Mouse (Mus musculus) induced T-regulatory cell, adult 2 months (primary cell): ENCODE measurements around the gene Gprc5b.
A peak's percentile ranks its signal among the peaks of the same experiment; 100 is the strongest.

ENCODE experiments used
- DNase-seq: peaks from one replicate; pipeline ENCODE4 v3.0.0-alpha.2; 2012; ENCODE audit warnings: low read depth

Gprc5b gene

DNA sequence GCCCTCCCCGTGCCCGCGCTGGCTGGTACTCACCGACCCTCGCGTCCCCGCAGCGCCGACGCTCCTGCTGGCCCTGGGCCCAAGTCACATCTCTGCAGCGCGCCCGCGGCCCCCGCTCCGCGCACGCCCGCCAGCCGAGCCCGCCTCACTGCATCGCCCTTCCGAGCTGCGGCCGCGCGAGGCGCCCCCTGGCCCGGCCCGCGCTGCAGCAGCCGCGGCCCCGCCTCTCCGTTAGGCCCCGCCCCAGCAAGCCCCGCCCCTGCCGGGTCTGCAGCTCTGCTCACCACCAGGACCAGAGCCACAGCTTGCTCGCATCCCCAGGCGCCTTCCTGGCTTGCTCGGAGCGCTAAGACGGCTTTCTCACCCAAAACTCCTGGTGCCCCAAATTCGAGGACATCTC lies at the start of gene Gprc5b:
Gprc5b (minus strand) TSS at position 205 of the 400 bp plus-strand sequence.
- peak; percentile 69 for DNase-seq

GRCm38 (mm10) chr7:119041502-119041901 lies 46.5 kb upstream of the Gprc5b start:
- DNase-seq = no peak

GRCm38 (mm10) chr7:119037581-119037980 lies 42.6 kb upstream of the Gprc5b start:
- DNase-seq = no peak

DNA sequence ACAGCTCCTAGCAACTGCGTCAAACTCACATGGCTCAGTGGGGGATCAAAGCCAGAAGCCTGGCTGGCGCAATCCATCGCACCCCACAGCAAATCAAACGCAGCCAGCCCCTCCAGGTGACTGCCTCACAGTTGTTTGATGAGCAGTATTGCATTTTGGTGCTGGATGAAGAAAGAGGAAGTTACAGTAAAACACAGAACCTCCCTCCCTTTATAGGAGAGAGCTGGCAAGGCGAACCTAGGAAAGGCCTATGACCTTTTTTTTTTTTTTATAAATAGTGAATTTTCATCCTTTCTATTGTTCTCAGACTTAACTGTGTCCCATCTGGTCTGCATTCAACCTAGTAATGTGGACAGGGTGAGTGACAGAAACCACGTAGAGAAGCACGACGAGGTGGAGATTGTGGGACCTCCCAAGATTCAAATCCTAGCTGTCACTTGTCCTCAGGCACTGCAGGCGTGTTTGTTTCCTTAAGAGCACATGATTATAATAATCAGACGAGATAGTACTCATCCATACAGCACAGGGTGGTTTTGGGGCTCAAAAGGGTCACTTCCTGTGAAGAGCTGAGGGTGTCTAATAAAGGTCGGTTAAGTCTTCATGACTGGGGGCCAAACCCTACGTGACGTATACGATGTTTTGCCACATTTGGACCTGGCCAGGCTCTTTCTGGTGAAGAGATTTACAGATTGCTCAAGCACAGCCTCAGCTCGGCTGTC lies 39.4 kb upstream of the Gprc5b start:
- DNase-seq = no peak

GRCm38 (mm10) chr7:119023394-119023921 lies 28.4 kb upstream of the Gprc5b start:
- DNase-seq = peak; percentile 55

DNA sequence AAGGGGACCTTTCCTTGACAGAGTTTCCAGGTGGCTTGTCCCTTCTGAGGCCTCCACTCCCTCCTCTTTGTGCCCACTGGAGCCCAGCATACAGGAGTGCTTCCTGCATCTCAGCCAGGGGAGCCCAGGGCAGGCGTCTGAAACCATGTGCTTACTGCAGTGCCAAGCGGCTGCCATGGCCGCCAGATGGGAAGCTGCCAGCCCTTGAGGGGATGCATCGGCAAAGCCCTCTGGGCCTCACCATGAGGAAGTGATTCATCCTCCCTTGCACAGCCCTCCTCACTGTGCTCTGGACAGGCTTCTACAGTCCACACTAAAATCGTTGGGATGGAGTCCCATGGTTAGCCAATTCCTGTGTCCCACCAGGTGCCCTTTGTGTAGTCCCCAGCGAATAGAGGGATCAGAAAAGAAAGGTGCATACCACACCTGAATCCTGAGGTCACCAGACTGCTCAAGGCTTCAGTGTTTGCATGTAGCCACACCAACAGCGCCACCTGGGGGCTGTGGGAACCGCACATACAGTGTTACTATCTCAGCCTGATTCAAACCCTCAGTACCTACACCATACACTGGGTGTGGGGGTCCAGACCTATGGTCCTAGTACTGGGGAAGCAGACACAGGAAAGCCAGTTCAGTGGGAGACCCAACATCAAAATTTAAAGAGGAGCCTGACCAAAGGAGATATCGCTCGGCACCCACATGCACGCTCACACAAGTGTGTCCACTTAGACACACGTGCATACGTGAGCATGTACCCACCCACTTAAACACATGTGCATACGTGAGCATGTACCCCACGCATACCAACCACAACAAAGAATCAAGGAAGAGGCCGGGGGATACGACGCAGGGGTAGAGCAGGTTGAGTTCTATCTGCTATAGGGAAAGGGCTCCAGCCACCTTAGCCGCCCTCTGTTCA lies 27.5 kb upstream of the Gprc5b start:
- DNase-seq = peak; percentile 26

DNA sequence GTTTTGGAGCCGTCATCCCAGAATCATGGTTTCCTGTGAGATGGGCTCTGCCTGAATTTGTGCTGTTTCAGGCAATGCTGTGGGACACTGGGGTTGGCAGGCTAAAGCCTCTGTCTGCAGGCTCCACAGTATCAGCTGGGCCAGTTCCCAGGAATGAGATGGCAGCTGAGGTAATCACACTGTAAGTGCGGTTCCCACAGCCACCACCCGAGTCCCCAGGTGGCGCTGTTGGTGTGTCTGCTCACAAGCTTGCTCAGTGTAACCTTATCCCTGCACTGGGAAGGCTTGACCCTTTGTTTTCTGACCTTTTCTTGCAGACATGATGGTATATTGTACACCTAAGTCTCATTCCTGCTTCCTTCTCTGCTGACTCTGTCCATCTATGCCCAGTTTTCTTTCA lies 24.5 kb upstream of the Gprc5b start:
- DNase-seq = no peak

DNA sequence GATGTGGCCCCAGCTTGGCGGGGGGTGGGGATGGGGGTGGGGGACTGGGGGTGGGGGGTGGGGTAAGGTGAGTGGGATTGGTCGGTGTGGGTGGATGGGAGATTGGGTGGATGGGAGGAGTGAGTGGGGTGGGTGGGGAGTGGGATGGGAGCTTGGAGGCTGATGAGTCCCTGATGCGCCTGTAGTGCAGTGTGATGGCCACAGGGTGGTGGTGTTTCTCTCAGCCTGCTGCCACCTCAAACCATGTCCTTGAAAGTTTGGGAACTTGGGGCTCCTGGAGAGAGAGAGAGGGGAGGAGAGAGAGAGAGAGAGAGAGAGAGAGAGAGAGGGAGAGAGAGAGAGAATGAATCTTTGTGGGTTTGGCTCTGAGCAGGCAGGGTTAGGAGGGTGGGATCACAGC lies 20.7 kb upstream of the Gprc5b start:
- DNase-seq = no peak

GRCm38 (mm10) chr7:119010854-119011529 lies 16.0 kb upstream of the Gprc5b start:
- peak; percentile 55 for DNase-seq

DNA sequence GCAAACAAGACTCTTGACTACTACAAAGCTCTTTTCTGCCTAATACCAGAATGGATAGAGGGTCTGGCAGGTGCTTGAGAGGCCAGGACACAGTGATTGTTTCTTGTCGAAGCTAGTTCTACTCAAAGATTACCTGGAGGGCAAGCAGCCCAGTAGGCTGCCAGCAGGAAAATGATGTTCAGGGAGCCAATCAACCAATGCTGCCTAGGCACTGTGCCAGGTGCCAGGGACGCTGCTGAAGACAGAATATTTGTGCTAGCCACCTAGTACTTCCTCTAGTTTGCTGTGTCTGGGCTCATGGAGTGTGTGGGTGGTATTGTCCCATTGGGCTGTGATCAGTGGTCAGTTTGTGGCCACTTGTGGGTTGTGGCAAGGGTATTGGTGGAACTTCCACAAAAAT lies 7.5 kb upstream of the Gprc5b start:
- DNase-seq = no peak

DNA sequence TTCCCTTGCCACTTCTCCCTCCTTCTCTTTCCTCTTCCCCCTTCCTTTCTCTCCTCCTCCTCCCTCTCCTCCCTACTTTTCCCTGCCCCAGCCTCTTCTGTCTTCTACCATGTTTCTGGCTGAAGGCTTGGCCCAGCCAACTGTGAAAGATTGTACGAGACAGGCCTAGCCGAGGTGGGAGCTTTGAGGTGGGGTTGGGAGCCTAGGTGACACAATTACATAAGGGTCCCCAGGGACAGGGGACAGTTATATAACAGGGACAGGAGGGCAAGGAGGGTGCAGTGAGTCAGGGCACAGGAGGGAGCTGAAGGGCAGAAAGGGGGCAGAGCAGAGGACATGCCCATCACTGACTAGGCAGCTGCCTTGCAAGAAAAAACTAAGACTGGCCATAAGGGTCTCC lies 7.0 kb upstream of the Gprc5b start:
- no peak for DNase-seq

DNA sequence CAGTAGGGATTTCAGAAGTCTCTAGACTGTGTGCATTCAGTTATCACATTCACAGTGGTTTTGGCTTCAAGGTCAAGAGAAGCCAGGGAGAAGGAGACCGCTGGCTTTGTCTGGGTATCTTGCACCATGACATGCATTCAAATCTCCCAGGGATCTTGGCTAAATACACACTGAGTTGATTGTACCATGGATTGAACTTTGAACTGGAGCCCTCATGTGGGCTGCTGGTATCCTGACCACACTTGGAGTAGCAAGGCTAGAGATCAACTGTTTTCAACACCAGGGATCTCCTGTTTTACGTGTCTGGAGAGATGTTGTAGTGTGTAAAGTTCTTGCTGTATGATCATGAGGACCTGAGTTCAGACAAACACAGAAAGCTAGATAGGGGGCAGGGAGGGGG lies 4.8 kb upstream of the Gprc5b start:
- no peak for DNase-seq

GRCm38 (mm10) chr7:118996137-118996837 lies 1.3 kb upstream of the Gprc5b start:
- peak; percentile 81 for DNase-seq

DNA sequence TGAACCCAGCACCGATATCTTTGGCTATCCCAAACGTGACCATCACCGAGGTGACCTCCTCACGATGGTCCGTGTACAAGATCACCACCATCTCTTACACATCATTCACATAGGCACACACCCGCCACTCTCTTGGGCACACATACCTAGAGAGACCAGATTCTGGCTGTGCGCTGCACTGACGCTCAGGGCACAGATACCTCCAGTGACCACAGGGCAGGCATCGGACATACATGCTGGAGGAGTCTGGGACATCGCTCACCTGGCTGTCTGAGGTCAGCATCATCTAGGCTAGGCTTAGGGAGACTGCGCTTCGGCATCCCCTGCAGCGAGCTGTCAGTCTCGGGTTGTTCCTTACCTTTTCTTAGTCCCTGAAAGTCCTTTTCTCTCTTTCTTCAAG lies 660 bp upstream of the Gprc5b start:
- no peak for DNase-seq

DNA sequence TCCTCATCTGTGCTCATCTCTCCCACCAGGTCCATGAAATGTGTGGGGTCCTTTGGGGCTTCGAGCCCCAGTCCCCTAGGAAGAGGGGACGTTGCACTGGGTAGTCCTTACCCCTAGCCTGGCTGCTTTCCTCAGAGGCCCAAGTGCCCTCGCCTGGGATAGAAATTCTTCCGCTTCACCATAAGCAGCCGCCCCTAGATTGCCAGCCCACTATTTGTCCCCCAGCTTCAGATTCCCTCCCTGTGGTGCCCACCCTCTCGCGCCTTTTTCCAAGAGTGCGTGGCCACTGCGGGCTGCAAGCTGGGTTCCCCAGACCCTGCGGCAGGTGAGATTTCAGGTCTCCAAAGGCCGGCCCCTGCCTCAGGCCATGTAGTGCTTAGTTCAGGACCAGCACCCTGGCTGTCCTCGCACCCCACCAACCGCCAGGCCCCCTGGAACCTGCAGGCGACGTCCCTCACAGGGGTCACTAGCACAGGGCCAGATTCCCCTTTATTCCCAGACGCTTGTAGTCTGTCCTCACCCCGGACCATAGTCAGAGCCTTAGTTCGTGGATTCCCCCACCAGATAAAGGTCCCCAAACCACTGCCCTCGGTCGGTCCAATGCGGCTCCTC lies 674 bp downstream of the Gprc5b start:
- peak; percentile 7 for DNase-seq

DNA sequence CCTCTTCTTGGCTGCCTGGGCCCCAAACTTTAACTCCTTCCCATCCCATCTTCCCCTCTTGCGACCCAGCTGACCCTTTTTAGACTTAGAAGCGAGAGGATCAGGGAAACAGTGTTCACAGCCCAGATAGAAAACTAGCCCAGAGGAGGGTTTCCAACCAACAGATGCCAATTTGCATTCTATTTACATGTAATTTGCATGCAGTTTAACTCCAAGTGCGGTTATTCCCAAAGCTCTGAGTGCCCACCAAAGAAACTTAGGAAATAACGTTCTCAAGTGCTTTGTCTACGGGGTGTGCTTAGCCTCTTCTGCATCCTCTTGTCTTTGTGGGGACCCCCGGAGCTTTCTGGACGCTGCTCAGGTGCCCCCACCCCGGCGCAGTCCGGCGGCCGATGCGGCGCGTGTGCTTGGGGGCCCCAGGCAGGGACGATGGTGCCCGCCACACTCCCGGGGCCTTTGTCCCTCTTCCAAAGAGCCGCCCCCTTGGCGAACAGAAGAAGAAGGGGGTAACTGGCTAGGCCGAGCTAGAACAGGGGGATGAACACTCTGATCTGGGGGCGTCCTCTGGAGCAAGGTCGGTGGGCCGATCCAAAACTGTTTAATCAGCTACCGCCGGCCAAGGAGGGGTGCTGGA lies 1.3 kb downstream of the Gprc5b start:
- no peak for DNase-seq

DNA sequence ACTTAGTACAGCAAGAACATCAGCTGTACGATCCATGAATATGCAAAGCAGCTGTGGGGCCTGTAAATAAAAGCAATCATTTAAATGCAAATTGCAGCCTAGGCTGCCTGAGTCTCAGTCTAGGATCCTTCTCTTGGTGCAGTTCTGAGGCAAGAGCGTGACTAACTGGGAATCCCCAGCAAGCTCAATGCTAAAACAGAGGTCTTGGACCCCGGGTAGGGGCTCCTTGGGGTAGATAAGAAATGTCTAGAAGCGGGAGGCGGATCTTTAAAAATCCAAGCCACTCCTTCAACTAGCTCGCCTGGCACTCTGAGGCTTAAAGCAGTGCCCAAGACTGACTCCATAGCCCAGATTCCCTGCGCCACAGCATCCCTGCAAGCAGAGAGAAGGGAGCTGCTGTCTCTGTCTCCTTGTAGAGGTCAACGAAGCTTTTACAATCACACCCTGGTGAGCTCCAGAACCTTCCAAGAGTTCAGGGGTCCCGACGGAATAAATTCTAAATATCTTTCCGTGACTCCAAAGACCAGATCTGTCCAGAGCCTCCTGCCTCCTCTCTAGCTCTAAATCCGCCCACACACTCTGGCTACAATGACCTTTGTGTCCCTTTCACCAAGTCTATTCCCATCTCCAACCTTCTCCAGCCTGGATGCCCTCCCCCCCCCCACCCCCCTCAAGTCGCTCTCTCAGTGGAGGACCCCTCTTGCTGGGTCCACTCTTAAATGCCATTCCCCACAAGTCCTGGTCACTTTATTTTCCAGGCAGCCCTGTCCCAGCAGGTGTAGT lies 2.2 kb downstream of the Gprc5b start:
- no peak for DNase-seq

DNA sequence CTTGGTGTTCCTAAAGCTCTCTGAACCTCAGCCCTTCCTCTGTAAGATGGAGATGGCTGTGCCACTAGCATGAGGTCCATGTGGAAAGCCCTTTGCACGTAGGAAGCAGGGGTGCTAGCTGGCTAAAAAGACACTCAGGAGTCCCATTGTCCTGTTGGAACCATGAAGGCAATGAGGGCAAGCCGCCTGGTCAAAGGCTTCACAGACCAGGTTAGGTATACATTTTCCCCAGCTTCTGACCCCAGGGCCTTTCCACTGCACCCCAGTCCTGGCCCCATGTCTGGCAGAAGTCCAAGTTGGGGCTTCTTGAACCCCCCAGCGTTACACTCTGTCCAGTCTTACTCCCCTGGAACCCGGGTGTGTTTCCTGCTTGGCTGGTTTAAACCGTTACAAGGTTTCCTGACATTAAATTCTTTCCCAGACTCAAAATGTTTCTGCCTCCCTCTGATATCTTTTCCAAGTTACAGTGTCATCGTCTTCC lies 2.9 kb downstream of the Gprc5b start:
- no peak for DNase-seq

DNA sequence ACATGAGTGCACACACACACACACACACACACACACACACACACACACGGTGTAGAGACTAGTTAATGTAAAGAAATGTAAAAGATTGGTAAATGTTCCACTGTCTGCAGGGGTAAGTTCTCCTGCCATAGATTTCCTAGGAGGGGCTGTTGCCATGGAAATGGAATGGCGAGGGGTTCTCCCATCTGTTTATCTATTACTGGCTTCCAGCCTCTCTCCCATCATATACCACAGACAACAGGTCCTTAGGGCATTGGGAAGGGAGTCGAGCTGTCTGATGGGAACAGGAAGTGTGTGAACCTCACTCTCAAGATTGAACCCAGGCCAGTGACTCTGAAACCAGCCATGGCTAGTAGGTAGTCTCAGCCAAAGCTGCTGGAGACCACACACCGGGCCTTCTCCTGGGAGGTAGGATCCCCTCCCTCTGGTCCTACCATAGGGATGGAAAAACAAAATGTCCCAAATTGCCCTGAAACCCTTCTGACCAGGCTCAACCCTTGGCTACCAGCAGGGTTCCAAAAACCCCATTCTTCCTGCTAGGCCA lies 3.6 kb downstream of the Gprc5b start:
- DNase-seq = no peak

GRCm38 (mm10) chr7:118990282-118990681 lies 4.7 kb downstream of the Gprc5b start:
- no peak for DNase-seq
